Mouse (Mus musculus) retina, postnatal 7 days (tissue): ENCODE measurements at regions not wholly inside any gene's neighbourhood (a gene's known extent, or its start where the extent isn't known, plus 50 kb on each side); places are given as distances from the start of the nearest gene placed in this dataset.

Experiments
- DNase-seq: peaks from one replicate; pipeline ENCODE4 v3.0.0-alpha.2; 2012; ENCODE audit warnings: low read depth, low spot score

GRCm38 (mm10) chr16:70929651-70930050, 615.9 kb downstream of the Gbe1 start:
- no peak for DNase-seq

DNA sequence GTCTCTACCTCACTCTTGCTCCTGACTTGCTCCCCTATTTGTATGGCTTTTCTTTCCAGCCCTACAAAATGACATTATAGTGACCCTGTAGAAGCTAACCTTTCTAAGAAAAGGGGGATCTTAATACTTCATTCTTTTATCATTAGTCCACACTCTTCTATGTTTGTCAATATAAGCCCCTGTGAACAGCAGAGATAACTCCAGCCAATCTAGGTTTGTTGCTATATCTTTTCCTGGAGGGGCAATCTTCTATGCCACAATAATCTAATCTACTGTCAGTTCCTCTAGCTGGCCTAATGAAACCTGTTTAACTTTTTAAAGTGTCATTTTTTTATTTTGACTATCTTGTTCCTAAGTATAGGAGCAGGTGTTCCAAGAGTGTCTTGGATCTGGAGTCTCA, 622.2 kb downstream of the Gbe1 start:
- DNase-seq: no peak

- DNase-seq: no peak
Measured at GRCm38 (mm10) chr16:70952937-70953336, 639.2 kb downstream of the Gbe1 start.
